Mouse (Mus musculus): ENCODE data around the gene Tspyl2. TPM values are rescaled to one million over a fixed set of nuclear protein-coding genes. Genes with fewer than 3 reads are reported as not detected.
A peak's percentile ranks its signal among the peaks of the same experiment; 100 is the strongest.

The Tspyl2 gene
- total RNA-seq (2014; rRNA removed; ENCODE audit: low replicate concordance), result 11.1 and 11.2 TPM in 2 replicates
- polyA plus RNA-seq (2015; fragmentation: Nextera tagmentation; extraction: Ambion mirVana), result 7.8 and 10.4 TPM in 2 replicates

DNA sequence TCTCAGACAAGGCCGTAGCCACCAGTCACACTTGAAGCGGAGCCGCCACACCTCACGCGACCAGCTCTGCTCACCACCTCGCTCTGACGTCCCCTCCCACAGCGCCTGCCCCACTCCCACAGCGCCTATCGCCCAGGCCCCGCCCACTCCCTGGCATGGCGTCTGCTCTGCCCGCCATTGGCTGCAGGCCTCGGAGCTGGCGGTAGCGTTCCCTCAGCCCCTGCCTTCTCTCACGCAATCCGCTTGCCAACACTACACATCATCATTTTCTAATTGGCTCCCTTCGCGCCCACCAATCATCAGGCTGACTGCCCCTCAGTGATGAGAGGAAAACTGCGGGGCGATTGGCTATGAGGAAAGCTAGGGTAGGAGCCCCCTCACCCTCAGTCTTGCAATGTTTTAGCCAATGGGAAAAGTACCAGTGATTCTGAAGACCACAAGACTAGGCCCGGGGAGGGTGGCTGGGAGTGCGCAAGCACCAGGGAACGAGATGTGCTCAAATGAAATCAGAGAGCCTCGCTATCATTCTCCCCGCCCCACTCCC is at the start of gene Tspyl2:
Gene Tspyl2 (minus strand): TSS at position 68 of the 544 bp plus-strand sequence.
- ATAC-seq (ENCODE audit: insufficient read depth, low read depth) (peak; percentile 96), DNase-seq (ENCODE audit: low spot score) (peak; percentile 93)
- Histone ChIP-seq H3K9ac (replicated peaks; ENCODE audit: low read depth, low read length) (peak within 1 kb of the TSS; percentile 71), H3K27ac (ENCODE audit: low read depth) (peak within 1 kb of the TSS; percentile 89), H3K36me3 (replicated peaks; ENCODE audit: control insufficient read depth, insufficient read depth, low read length) (0 out of 2 replicates have a peak, but pooled peaks cover 6% of the 10 kb centered on the region), H3K27me3 (ENCODE audit: control insufficient read depth, insufficient read depth, low read length) (no peaks in the 10 kb centered on the region), H3K4me1 (ENCODE audit: control insufficient read depth, insufficient read depth) (no peaks in the 10 kb centered on the region), H3K4me3 (ENCODE audit: low read depth, low read length) (peak within 1 kb of the TSS; percentile 65), H3K4me2 (ENCODE audit: low read depth, low read length) (peak within 1 kb of the TSS; percentile 74), H3K9me3 (replicated peaks; ENCODE audit: control insufficient read depth, low read length) (no peaks in the 10 kb centered on the region)
- peak; percentile 29; the same call in 1 of the 2 replicates for TF ChIP-seq EP300 (IDR thresholded peaks at IDR 0.05; ENCODE audit: low read depth)
- no peak for TF ChIP-seq CTCF (IDR thresholded peaks at IDR 0.05; ENCODE audit: low read depth)
- WGBS, result 8% methylated on average over 22 of the region's 27 CpGs

- Histone ChIP-seq H3K27me3 (ENCODE audit: control insufficient read depth, insufficient read depth, low read length) (peaks cover 13% of the 10 kb centered on the region), H3K27ac (ENCODE audit: low read depth) (no peak within 1 kb of the TSS), H3K4me3 (ENCODE audit: low read depth, low read length) (peak within 1 kb of the TSS; percentile 50), H3K4me2 (ENCODE audit: low read depth, low read length) (peak within 1 kb of the TSS; percentile 61), H3K9ac (replicated peaks; ENCODE audit: low read depth, low read length) (peak within 1 kb of the TSS; percentile 37), H3K9me3 (replicated peaks; ENCODE audit: control insufficient read depth, low read length) (no peaks in the 10 kb centered on the region), H3K36me3 (replicated peaks; ENCODE audit: control insufficient read depth, insufficient read depth, low read length) (no peaks in the 10 kb centered on the region), H3K4me1 (ENCODE audit: control insufficient read depth, insufficient read depth) (no peaks in the 10 kb centered on the region)
- ATAC-seq (ENCODE audit: insufficient read depth, low read depth), result peak; percentile 91
- WGBS, result 17% methylated on average over 21 of the region's 24 CpGs
- TF ChIP-seq EP300 (IDR thresholded peaks at IDR 0.05; ENCODE audit: low read depth), result no peak
- TF ChIP-seq CTCF (IDR thresholded peaks at IDR 0.05; ENCODE audit: low read depth), result no peak
- peak; percentile 28 for DNase-seq (ENCODE audit: low spot score)
Measured at GRCm38 (mm10) chrX:152368397-152369273, 26.4 kb upstream of the Tspyl2 start, which contains the start of gene Gpr173. TSS of gene Gpr173 (minus strand) at chrX:152368704.

DNA sequence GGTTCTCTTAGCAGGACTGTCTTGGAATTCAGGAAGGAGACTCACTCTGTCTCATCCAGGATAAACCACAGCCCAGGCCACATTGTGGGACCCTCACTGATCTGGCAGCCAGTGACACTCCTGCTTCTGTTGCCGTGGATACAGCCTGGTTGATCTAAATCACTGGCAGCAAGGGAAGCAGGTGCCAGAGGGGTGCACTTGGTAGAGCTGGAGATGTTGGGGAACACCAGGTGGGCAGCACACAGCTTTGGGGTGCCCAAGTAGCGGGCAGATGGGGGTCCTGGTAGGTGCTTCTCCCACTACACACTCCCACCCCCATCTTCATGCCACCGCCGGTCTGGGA is 25.8 kb upstream of the Tspyl2 start:
- no peak; the same call in 1 of the 2 replicates for ATAC-seq (ENCODE audit: insufficient read depth, low read depth)
- TF ChIP-seq CTCF (IDR thresholded peaks at IDR 0.05; ENCODE audit: low read depth) (no peak), EP300 (IDR thresholded peaks at IDR 0.05; ENCODE audit: low read depth) (no peak)

DNA sequence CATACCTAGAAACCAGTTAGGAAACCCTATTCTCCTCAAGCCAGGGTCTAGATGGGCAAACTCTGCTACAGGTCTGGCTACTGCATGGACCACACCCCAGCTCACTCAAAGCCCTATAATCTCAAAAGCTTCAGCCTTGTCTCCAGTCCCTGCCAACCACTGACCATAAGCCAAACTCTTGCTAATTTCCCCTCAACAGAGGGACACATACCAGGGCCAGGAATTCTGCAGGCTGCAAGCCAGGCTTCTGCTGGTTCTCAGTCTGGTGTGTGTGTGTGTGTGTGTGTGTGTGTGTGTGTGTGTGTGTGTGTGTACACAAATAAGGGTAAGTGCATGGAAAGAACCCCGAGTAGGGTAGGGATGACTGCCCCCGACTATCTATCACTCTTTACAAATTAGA is 24.2 kb upstream of the Tspyl2 start:
- DNase-seq (ENCODE audit: low spot score), result no peak
- 67% methylated on average over 2 of the region's 2 CpGs for WGBS
- peaks cover 13% of the 10 kb centered on the region for H3K27me3 ChIP-seq (ENCODE audit: control insufficient read depth, insufficient read depth, low read length)

More for the DNA sequence above, 25.8 kb upstream of the Tspyl2 start:
- H3K4me2 ChIP-seq (ENCODE audit: low read depth, low read length), result peak overlapping the region; percentile 61
- H3K36me3 ChIP-seq (replicated peaks; ENCODE audit: control insufficient read depth, insufficient read depth, low read length), result no peaks in the 10 kb centered on the region
- peak overlapping the region; percentile 50 for H3K4me3 ChIP-seq (ENCODE audit: low read depth, low read length)
- no peaks in the 10 kb centered on the region for H3K9me3 ChIP-seq (replicated peaks; ENCODE audit: control insufficient read depth, low read length)
- peaks cover 13% of the 10 kb centered on the region for H3K27me3 ChIP-seq (ENCODE audit: control insufficient read depth, insufficient read depth, low read length)
- no peaks in the 10 kb centered on the region for H3K4me1 ChIP-seq (ENCODE audit: control insufficient read depth, insufficient read depth)
- H3K9ac ChIP-seq (replicated peaks; ENCODE audit: low read depth, low read length), result no peak overlapping the region
- 29% methylated on average over 4 of the region's 4 CpGs for whole genome bisulfite sequencing
- H3K27ac ChIP-seq (ENCODE audit: low read depth), result no peak overlapping the region
- DNase-seq (ENCODE audit: low spot score), result no peak

DNA sequence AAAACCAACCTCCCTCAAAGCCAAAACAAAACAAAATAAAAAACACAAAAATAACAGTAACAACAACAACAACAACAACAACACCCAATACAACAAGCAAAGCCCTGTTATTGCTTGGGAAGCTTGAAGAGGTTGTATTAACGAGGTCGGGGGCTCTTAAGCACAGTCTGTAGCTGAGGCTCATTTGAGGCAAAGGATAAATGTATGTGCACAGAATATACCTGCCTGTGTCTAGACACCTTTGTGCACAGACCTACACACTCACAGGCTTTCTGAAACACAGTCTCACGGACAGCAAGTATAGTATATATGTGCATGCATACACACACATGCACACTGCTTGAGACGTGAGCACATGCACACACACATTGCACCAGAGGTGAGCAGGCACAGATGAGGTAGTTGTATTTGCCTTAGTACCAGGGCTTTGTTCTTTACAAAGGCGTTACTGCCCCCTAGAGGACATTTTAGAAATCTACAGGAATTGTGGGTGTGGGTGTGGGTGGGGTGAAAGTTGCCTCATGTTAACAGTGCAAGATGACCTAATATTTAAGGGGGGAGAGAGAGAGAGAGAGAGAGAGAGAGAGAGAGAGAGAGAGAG is 10.4 kb upstream of the Tspyl2 start:
- ATAC-seq (ENCODE audit: insufficient read depth, low read depth) (peak; percentile 75), DNase-seq (ENCODE audit: low spot score) (peak; percentile 57)
- H3K27ac ChIP-seq (ENCODE audit: low read depth), result no peak overlapping the region
- H3K9ac ChIP-seq (replicated peaks; ENCODE audit: low read depth, low read length), result no peak overlapping the region
- H3K4me3 ChIP-seq (ENCODE audit: low read depth, low read length), result no peak overlapping the region
- no peaks in the 10 kb centered on the region for H3K27me3 ChIP-seq (ENCODE audit: control insufficient read depth, insufficient read depth, low read length)
- 28% methylated on average over 5 of the region's 5 CpGs for WGBS
- no peaks in the 10 kb centered on the region for H3K9me3 ChIP-seq (replicated peaks; ENCODE audit: control insufficient read depth, low read length)
- H3K4me2 ChIP-seq (ENCODE audit: low read depth, low read length), result no peak overlapping the region
- no peaks in the 10 kb centered on the region for H3K4me1 ChIP-seq (ENCODE audit: control insufficient read depth, insufficient read depth)
- TF ChIP-seq CTCF (IDR thresholded peaks at IDR 0.05; ENCODE audit: low read depth) (peak; percentile 58), EP300 (IDR thresholded peaks at IDR 0.05; ENCODE audit: low read depth) (no peak)
- H3K36me3 ChIP-seq (replicated peaks; ENCODE audit: control insufficient read depth, insufficient read depth, low read length), result no peaks in the 10 kb centered on the region

More for the DNA sequence above, 24.2 kb upstream of the Tspyl2 start:
- H3K4me3 ChIP-seq (ENCODE audit: low read depth, low read length), result no peak overlapping the region
- no peaks in the 10 kb centered on the region for H3K9me3 ChIP-seq (replicated peaks; ENCODE audit: control insufficient read depth, low read length)
- H3K27ac ChIP-seq (ENCODE audit: low read depth), result no peak overlapping the region
- H3K4me1 ChIP-seq (ENCODE audit: control insufficient read depth, insufficient read depth), result no peaks in the 10 kb centered on the region
- no peaks in the 10 kb centered on the region for H3K36me3 ChIP-seq (replicated peaks; ENCODE audit: control insufficient read depth, insufficient read depth, low read length)
- H3K4me2 ChIP-seq (ENCODE audit: low read depth, low read length), result no peak overlapping the region
- TF ChIP-seq EP300 (IDR thresholded peaks at IDR 0.05; ENCODE audit: low read depth), result no peak
- TF ChIP-seq CTCF (IDR thresholded peaks at IDR 0.05; ENCODE audit: low read depth), result no peak
- no peak; the same call in 1 of the 2 replicates for ATAC-seq (ENCODE audit: insufficient read depth, low read depth)
- H3K9ac ChIP-seq (replicated peaks; ENCODE audit: low read depth, low read length), result no peak overlapping the region

Measured in heart, postnatal 0 days (tissue).